Mouse (Mus musculus) kidney, adult 8-10 months (tissue): Measurements from ENCODE around the gene Best1.

Experiments
- DNase-seq, 2 experiments: peaks; one replicate each; pipeline ENCODE4 v3.0.0; 2022

The Best1 gene

DNA sequence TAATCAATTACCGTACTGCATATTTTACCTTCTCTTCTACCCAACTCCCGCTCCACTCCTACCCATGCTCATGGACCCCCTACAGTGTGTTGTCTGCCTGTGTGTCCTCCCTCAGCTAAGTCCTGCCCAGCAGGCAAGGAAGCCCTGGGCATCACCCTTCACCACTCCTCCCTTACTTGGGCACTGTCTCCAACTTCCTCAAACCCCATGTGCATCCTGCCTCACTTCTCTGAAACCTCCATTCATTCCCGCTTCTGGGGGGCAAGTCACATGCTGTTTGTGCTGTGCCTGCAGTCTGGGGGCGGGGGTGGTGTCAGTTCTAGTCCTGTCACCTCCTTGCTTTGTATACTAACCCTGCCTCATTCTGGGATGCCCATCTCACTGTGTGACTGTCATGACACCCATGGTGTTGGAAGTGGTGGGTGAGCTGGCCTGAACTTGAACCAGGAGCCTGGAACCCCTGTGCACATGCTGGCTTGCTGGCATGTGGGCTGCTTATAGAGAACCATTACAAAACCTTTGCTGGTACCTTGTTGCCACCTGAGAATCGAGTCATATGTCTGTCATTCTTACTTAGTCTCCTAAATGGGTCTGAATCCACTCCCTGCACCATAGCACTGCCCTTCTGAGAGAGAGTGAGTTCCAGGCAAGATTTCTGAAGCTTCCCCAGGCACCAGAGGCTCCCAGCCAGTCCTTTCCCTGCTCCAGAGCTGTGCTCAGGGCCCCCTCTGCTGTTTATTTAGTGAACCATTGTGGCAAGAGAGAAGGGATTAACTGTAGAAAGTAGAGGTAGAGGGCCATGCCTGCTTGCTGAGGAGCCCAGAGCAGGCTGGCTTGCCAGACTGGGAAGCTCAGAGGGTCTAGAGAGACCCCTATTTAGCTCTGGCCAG is 21.2 kb upstream of the Best1 start:
- peak in 1 of 2 experiments; percentile 58 for DNase-seq

DNA sequence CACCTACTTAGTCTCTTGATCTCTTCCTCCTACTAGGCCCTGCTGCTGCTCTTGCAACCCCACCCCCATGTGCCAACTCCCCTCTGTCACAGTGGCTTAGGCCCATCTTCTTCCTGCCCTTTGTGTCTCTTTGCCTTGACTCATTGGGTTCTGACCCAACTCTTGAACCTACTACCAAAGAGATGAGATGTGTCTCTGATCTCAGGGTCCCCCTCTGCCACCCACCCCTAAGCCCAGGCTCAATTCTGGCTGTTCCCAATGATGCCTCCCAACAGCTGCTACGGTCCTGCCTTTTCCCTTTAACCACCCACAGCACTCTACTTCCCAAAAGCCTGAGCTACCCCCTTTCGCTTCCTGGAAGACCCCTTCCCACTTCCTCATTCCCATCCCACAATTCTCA is 20.5 kb upstream of the Best1 start:
- DNase-seq: peak in 1 of 2 experiments; percentile 5

DNA sequence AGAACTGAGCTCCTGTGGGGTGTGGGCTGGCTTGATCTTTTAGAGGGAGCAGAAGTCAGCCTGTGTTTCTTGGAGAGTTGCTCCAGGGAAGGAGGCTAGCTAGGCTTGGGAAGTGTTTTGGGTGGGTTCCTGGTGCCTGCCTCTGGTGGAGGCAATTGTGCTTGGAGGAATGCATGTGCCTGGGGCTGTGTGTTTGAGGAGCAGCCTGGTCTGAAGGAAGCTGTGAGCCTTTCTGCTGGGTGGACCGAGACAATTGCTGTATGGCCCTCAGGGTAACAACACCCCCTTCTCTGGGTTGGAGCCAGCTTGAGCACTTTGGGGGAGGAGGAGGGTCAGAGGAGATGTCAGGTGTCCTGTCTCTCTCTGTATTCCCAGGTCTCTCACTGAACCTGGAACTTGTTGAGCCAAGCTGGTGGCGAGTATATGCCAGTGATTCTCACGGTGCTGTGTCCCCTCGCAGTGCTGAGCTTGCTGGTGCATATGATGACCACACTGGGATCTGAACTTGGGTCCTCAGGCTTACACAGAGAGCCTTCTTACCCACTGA is 17.9 kb upstream of the Best1 start:
- peak in 1 of 2 experiments; percentile 3 for DNase-seq

DNA sequence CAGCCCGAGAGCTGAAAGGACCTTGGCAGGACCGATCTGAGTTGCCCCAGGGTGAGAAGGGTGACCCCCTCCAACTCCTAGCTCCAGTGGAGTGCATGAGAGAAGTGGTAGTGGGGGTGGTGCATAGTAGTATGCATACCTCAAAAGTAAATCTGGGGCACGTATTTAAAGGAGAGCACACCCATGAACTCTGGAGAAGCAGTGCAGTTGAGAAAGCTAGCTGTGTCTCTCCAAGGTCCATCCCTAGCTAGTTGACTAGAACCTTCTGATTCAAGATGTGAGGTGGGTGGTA is 17.0 kb upstream of the Best1 start:
- DNase-seq: peak in 1 of 2 experiments; percentile 29

DNA sequence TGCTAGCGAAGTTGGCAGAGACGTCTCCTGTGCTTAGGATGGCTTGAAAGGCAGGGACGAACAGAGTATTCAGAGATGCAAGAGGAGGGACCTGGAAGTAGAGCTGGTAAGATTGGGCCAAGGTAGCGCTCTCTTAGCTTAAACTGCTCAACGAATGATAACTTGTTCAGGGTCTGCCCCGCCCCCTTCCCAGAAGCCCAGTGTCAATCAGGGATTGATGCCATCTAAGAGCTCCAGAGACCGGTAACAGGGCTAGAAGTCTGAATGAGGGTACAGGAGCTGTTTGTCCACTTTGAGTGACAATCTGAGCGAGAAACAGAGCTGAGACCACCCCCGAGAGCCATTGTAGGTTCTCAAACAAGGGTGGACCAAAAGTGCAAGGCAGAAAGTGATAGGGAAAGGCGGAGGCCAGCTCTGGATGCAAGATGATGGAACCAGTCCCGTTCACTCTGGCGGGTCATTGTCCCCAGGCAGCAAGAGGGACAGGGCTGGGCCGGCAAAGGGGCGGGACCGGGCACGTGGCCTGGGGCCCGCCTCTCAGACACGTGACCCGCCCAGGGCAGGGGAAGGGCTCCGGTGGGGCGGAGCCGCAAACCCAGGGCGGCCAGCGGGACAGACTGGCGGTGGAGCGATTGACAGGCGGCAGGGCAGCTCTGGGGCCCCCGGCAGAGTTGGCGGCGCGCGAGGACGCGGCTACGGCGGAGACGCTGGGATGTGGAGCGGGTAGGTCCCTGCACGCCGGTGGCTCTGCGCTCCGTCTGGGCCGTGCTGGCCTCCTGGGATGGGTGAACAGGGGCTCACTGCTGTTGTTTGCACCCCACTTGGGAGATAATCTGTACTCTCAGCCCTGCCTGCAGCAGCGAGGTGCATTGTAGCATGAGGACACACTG is 16.4 kb upstream of the Best1 start:
- DNase-seq: peak; percentile 92

DNA sequence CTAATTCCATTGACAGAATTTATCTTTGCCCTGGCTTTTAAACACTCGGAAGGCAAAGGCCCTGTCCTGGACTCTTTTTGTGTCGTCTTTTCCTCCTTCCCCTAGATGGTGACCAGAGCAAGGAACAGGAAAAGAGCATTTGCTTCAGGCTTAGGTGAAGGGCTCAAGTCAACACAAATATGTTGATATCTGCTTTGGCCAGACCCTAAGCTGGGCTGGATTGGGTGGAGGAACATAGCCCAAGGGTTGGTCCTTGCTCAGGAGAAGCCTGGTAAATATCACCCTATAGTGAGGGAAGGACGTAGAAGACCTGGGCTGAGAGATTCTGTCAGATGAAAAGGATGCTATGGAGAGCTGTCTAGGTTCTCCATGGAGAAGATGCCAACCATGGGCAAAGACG is 14.7 kb upstream of the Best1 start:
- DNase-seq: no peak

DNA sequence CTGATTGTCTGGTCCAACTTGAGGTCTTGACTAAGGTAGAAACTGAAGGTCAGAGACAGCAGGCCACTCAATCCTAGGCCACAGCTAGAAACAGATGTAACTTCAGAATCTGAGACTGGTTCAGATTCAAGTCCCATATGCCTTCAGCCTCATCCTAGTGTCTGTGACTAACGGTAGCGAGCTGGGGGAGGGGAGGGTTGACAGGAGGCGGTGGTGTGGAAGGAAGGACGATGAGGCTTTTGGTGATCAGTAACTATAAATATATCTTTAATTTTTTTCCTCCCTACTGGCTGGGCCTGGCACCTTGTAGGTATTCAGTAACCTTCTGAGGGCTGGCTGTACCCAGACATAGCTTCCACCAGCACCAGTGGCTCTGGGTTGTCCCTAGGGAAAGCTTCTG is 14.0 kb upstream of the Best1 start:
- no peak for DNase-seq

DNA sequence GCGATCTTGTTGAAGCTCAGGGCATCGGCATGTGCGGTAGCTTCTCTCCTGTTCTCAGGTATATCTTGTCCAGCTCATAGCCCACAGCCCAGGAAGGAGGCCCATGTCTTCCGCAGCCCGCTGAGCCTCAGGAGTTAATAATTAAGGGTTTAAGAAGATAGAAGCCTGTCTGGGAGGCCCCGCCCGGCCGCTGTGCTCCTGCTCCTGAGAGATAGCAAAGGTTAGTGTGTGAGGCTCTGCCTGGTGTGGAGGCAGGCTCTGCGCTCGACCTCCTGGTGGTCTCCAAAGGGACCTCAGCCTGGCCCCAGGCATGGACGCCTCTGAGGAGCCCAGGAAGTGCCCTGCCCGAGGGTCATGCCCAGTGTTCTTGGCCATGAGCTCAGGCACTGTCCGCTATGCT is 13.4 kb upstream of the Best1 start:
- DNase-seq: peak; percentile 72 to 75

DNA sequence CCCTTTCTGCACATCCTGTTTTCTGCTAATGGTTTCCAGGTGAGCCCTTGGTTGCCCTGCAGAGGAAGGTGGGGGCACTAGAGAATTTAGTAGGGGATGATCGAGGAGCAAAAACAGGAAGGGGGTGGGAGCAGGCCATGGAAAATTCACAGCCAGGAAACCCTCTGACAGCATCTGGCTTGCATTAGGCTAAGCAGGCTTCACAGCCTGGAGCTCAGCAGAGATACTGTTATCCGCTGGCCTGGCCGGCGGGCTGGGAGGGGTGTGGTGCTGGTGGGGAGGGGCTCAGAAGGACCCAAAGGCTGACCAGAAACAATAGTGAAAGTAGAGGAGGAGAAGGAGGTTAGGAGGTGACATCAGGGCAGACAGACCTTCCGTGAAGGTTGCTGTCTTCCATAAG is 12.5 kb upstream of the Best1 start:
- DNase-seq: no peak

DNA sequence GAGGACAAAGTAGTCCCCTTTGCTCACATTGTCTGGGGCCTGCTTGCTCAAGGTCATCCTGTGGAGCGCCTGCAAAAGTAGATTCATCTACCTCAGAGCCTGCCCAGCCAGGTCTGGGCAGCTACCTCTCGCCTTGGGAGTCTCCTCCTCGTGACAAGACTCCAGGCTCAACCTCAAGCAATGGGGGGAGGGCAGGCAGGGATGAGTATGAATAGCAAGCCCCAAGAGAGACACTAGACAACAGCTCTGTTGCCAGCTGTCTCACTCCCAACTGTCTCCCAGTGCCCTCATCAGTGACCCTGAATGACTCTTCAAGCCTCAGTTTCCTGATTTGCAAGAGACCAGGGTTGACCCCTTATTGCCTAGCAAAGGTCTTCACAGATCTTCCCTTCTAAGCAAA is 11.9 kb upstream of the Best1 start:
- DNase-seq: no peak

DNA sequence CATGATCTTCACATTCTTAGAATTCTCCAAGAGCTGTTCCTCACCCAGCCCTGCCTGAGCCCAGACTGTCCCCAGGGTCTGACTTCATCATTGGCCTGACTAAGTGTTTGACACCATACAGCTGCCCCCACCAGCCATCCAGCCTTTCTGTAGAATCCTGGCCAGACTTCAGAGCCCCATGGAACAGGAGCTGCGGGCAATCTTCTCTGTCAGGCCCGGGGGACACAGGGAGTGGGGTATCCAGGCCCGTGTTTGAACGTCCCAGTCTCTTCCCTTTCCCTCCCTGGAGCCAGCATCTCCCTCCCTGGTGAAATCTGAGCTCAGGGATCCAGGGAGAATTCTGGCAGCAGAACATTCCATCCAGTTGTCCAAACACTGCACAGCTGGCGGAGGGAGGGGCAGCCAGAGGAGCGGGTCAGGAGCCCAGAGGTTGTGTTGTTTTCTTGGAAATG is 11.4 kb upstream of the Best1 start:
- DNase-seq: no peak

DNA sequence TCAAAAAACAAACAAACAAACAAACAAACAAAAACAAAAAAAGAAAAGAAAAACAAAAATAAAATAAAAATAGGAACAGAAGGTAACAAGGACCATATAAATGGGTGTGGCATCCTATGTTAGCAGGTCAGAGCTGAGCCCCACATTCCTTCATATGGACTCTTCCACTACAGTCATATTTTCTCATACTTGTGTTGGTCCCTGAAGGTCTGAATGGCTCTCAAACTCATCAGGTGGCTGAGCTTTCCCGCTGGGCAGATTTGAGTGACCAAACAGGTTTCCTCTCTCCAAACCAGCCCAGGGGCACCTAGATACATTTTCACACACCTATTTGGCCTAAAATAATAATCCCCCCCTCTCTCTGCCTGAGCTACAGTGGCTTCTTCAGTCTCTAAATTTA is 10.0 kb upstream of the Best1 start:
- DNase-seq: no peak

DNA sequence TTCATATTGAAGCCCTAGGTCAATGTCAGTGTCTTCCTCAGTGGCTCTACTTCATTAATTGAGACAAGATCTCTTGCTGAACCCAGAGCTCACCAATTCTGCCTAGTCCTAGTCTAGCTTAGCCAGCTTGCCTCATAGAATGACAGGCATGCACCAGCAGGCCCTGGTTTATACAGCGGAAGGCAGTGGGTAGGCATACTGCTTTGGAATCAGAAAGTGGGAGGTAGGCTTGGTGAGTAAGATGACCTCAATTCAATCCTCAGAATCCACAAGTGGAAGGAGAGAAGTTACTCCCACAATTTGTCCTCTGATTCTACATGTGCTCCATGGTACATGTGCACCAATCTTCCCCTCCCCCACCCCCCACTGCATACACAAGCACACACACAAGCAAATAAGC is 2.3 kb upstream of the Best1 start:
- no peak for DNase-seq

DNA sequence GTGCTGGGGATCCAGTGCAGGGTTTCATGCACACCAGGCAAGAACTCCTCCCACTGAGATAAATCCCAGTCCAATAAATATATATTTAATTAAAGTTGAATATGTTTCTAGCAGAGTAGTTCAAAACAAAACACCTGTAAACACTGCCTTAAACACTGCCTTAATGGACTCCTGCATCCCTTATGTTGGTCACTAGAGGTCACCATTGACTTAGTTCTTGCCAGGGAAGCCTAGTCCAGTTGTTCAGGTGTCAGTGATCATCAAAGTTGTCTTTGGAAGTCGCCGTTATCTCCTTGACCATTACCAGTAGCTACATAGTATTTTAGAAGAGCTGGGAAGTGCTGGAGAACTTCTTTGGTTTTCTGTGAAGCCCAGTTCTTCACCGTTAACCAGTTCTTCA is 1.1 kb downstream of the Best1 start:
- peak in 1 of 2 experiments; percentile 53 for DNase-seq

DNA sequence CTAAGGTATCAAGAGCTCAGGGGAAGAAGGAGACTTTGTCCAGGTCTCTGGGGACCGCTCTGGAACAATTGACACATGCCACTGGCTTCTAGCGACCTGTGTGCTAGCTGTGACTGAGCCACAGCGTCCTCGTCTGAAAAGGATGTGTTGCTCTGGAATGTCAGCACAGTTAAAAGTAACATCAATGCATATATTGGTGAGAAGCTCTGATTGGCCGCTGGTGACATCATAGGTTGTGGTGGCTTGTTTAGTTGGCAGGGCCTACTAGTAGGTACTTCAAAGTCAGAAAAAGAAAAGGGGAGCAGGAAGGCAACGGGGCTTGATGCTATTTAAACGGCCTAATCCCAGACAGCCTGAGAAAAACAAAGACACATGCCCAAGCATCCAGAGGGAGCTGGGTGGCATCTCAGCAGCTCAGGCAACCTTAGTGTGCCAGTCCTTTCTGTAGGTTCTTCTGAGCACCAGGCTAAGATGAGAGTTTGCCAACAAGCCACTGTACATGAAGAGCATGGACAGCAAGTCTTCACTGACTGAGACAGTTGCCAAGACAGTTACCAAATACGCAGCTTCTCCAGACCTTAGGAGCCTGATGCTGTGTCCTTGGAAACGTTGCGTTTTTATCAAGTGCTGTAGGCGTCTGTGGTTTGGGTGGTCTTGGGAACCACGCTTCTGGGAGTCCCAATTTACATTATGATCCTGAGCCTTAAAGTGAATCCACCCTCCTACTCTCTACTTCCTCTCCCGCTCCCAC is 2.5 kb downstream of the Best1 start:
- DNase-seq: no peak

DNA sequence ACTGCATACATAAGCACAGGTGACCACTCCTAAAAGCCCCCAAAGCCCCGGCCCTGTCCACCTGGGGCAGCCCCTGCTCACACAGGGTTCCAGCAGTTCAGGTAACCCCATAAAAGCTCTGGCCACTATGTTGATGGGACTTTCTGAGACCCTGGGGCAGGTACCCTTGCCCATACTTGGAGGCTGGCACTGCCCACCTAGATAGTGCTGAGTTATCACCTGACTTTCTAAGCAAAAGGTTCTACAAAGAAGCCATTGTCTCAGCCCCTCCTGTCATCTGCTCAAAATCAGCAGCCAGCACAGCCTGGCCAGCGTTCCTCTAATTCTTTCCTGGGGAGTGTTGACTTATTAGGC is 3.4 kb downstream of the Best1 start:
- no peak for DNase-seq

DNA sequence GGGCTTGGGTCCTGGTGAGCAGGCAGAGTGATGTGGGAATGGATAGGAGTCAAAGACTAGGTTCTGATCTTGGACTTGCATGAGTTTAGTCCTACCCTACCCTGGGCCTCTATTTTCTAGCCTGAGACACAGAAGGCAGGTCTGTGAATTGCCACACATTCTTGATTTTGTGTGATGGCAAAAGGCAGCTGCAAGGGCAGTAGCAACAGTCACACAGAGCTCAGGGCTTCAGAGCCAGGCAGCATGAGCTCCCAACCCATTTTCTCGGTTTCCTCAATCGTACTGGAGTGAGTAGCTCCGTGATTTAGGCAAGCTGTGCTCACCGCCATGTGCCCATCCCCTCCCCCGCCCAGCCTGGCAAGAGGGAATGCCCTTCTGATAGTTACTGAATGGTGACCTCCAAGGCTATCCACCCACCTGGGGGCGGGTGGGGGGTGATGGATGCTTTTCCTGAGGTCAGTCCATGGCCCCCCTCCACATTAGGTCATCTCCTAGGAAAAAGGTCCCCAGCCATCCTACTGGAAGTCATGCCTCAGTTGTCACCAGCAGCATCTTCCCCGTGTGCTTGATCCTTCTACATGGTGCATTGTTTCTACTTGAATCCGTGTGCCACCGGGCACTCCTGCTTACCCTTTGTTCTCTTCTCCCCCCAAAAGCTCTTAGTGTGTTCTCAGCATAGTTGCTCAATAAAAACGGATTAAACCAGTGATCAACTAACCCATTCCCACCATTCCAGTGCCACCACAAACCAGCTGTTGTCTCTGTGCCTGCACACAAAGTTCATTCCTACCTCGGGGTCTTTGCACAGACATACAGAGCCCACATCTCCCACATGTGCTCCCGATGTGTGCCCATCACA is 4.0 kb downstream of the Best1 start:
- no peak for DNase-seq

DNA sequence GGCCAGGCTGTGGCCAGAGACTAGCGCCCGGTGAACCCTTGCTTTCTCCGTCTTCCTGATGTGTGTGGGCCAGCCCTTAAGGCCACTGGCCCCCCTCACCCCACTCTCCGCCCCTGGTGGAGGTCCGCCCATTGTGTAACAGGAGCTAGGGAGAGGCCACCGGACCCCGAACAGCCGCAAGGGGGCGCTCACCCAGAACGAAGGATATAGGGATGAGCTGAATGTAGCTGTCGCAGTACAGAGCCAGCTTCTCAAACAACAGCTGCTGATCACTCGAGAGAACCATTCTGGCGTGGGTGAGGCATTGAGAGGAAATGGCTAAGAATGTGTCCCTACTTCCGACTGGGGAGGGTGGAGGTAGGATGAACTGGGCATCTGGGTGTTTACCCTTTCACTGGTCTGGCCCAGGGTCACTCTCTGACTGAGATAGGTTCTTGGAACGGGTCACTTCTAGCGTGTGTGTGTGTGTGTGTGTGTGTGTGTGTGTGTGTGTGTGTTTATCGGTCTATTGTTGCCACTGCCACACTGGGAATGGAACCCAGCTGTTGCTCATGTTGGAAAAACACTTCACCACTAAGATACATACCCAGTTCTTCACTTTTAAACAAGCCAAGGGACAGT is 8.3 kb downstream of the Best1 start:
- DNase-seq: peak; percentile 81 to 91

DNA sequence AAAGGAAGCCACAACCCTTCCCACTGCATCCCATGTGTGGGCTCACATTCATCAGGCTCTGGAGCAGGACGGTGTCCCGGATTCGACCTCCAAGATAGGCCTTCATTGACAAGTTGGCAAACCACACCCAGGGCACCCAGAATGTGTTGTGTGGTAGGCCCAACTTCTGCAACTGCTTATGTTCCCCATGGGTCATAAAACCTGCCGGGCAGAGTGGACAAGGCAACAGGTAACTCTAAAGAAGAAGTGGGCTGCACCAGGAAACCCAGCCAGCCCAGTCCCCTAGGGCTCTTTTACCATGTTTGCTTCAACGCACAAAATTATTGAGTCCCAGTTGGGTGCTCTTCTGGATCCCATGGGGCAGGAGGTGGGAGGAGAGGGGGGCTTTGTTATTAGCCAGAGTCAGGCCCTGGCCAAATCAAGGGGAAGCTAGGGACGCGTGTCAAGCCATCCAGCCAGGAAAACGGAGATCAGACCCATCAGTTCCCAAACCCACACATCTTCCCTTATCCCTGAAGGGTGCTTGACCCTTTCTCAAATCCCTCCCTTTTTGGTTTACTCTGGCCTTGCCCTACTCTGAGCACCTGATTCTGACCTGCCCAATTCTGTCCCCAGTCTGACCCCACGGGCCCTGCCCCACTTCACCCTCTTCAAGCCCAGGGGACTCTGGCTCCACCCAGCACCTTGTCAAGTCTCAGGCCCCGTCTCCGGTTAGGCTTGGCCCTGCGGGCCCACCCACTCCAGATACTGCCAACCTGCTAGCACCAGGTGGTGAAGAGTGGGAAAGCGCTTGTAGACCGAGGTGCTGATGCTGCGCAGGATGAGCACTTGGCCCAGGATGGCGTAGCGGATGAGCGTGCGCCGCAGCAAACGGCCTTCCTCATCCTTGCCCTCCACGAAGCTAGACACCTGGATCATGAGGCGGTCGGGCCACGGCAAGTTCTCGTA is 9.1 kb downstream of the Best1 start:
- DNase-seq: no peak

DNA sequence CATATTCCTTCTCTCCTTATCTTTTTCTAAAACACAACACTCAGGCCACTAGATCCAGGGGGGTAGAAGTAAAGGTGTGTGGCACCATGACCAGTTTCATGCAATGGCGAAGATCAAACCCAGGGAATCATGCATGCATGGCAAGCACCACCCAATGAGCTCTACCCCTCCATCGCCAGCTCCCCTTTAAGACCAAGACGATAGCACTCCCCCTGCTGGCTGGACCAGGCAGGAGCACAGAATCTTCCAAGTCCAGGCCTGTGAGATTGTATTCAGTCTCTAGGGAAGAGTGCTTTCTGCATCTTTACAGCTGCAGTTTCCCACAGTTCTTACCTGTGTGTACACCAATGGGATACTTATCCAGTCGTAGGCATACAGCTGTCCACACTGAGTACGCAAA is 10.1 kb downstream of the Best1 start:
- DNase-seq: peak; percentile 65 to 84

DNA sequence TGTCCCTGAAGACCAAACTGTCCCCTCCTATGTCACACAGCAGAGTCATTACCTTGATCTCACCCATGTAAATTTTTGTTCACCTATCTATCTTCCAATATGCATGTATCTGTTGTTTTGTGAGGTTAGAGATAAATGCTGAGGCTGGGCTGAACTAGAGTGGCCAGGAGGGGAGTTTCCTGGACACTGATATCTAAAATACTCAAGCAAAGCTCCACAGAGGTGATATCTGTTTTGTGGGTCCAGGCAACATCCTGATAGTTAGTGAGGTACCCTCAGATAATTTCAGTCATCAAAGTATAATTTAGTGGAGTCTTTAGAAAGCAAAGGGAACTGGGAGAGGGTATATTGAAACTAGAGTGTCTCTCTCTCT is 11.6 kb downstream of the Best1 start:
- DNase-seq: no peak
